Mouse (Mus musculus): ENCODE measurements around the gene Rhoq. TPM values are rescaled to one million over a fixed set of nuclear protein-coding genes. Genes with fewer than 3 reads are reported as not detected.

Rhoq gene
- polyA plus RNA-seq, 1 experiment from 2014 or later = 13.0 TPM

DNA sequence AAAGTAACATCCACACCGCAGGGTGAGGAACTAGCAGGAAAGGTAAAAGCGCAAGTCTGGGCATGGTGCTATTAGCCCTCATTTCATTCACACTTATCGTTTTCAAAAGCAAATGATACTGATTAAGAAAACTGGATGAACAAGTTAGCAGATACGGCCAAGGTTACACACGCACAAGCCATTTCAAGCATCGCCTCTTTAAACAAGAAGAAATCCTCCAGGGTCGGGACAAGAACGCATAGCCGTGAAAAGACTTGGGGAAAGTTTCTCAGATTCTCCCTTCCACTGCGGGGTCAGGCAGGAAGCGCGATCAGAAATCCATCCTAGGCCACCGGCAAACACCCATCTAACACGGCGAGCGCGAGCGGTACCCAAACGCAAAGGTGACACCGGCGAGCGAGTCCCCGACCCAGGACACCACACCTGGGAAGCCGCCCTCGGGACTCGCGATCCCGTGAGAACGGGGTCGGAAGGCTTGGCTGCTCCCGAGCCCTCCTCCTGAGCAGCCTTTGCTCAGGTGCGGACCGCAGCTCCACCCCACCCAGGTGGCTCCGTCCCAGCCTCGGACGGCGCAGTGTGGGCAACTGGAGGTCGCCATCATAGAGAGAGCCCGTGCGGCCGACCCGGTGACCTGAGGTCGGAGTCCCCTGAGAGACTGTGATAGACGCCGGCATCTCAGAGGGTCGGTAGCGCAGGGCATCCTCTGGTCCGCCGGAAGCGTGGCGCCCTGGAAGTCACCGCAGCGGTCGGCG is 61.8 kb downstream of the Rhoq start:
- H3K4me2 ChIP-seq (ENCODE audit: low read length) = peak overlapping the region; percentile 96
- H3K9ac ChIP-seq (ENCODE audit: low read depth, low read length) = peak overlapping the region; percentile 68
- ATAC-seq (replicated peaks; ENCODE audit: low FRiP score, low read depth) (peak; percentile 82), DNase-seq (ENCODE audit: low spot score) (peak; percentile 13)
- no peaks in the 10 kb centered on the region for H3K27me3 ChIP-seq (ENCODE audit: insufficient read depth, low read length)
- H3K36me3 ChIP-seq (ENCODE audit: insufficient read depth, low read length) = no peaks in the 10 kb centered on the region
- peak overlapping the region; percentile 91 for H3K4me3 ChIP-seq (replicated peaks; ENCODE audit: low read depth, low read length)
- no peak overlapping the region for H3K27ac ChIP-seq
- no peak for TF ChIP-seq CTCF (IDR thresholded peaks at IDR 0.05; ENCODE audit: low read depth)
- H3K9me3 ChIP-seq (replicated peaks; ENCODE audit: low read length) = no peaks in the 10 kb centered on the region
- WGBS = 1% methylated on average over 54 of the region's 55 CpGs
- H3K4me1 ChIP-seq (replicated peaks; ENCODE audit: insufficient read depth, low read length) = no peaks in the 10 kb centered on the region

DNA sequence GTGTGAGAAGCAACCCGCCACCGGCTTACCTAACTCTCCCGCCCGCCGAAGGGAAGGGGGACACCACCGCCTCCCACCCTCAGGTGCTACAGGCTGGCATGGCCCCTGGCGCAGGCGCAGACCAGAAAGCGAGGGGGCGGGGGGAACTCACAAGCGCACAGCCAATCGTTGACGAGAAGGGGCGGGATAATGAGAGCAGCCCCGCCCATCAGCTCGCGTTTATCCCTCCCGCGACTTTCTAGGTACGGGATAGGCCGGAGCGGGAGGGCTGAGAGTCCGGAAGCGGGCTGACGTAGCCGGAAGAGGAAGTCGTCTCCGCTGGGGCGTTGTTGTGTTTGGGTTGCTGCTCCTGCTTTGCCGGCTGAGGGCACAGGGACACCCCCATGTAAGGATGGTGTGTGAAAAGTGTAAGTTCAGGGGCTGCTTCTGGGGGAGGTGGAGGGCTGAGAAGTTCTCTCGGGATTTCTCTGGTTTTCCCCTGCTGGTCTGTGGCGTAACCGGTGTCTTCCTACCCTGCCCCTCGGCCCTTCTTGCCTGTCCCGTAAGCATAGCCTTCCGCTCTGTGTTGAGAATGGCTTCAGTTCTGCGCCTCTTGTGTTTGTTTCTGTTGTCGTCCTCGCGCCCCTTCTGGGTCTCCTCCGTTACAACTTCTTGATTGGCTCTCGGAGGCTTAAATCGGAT is 62.5 kb downstream of the Rhoq start, which contains the start of the genes Pigf and Cript:
Gene Pigf (minus strand): TSS at position 138 of the 681 bp plus-strand sequence.
Gene Cript (plus strand): TSS at position 282 of the 681 bp plus-strand sequence.
- H3K4me2 ChIP-seq (ENCODE audit: low read length) = peak within 1 kb of the TSS; percentile 96
- no peaks in the 10 kb centered on the region for H3K27me3 ChIP-seq (ENCODE audit: insufficient read depth, low read length)
- H3K4me1 ChIP-seq (replicated peaks; ENCODE audit: insufficient read depth, low read length) = no peaks in the 10 kb centered on the region
- TF ChIP-seq CTCF (IDR thresholded peaks at IDR 0.05; ENCODE audit: low read depth) = peak; percentile 21; the same call in 1 of the 2 replicates
- peak within 1 kb of the TSS; percentile 68 for H3K9ac ChIP-seq (ENCODE audit: low read depth, low read length)
- WGBS = under 1% methylated on average over 42 of the region's 43 CpGs
- H3K4me3 ChIP-seq (replicated peaks; ENCODE audit: low read depth, low read length) = peak within 1 kb of the TSS; percentile 91
- ATAC-seq (replicated peaks; ENCODE audit: low FRiP score, low read depth) (peak; percentile 99), DNase-seq (ENCODE audit: low spot score) (peak; percentile 99)
- no peaks in the 10 kb centered on the region for H3K9me3 ChIP-seq (replicated peaks; ENCODE audit: low read length)
- H3K36me3 ChIP-seq (ENCODE audit: insufficient read depth, low read length) = no peaks in the 10 kb centered on the region
- no peak within 1 kb of the TSS for H3K27ac ChIP-seq

DNA sequence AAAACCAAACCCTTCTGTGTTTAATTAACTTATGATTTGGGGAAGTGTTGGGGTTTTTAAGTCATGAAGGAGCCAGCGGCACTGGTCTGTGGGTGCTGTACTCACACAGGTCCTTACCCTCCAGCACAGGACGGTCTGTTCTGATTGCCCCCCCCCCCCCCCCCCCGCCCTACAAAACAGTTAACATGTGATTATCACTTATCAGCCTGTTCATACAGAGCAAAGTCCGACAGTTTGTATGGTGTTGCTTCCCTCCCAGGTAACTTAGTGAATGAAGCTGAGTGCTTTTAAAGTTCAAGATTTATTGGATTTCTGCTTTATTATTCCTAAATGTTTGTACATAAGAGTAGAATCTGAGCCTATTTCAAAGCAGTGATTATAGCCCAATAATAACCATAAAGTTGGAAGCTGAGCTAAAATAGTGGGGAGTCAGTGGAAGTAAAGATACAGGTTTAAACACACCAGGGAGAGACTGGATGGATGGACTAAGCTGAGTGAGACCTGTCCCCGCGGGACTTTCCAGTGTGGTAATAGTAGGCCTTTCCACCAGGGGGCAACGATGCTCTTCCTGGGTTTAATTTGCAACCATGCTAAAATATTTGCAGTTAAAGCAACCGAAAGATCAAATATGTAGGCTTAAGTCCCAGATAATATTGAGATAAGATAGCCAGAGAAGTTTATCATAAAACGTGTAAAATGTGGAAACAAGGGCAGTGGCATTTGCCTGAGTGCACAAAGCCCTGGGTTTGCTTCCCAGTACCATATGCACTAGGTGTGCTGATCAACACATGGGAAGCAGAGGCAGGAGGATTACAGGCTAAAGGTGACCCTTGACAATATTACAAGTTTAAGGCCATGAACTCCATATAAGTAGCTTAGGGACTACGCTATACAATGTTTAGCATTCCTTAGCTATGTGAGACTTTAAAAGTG is 73.5 kb downstream of the Rhoq start:
- 55% methylated on average over 9 of the region's 10 CpGs for WGBS
- ATAC-seq (replicated peaks; ENCODE audit: low FRiP score, low read depth) (no peak), DNase-seq (ENCODE audit: low spot score) (peak; percentile 74)

DNA sequence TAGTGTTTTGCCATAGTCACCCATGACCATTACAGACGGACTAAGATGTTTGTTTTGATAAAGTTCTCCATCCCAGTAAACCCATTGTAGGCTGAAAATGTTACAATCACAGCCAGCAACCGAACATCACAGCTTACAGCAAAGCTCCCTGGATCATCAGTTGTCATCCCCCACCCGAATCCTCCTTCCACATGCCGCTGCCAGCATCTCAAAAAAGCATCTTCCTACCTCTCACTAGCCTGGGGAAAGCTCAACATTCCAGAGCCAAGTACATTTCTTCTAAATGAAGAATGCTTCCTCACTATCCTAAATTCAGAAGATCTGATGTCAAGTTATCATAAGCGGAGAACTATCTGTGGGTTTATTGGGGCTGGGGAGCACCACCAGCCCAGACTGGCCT is 75.6 kb downstream of the Rhoq start:
- H3K36me3 ChIP-seq (ENCODE audit: insufficient read depth, low read length) = peaks cover 10% of the 10 kb centered on the region
- no peak for ATAC-seq (replicated peaks; ENCODE audit: low FRiP score, low read depth)
- no peak for DNase-seq (ENCODE audit: low spot score)
- H3K9ac ChIP-seq (ENCODE audit: low read depth, low read length) = no peak overlapping the region
- TF ChIP-seq CTCF (IDR thresholded peaks at IDR 0.05; ENCODE audit: low read depth) = no peak
- H3K4me2 ChIP-seq (ENCODE audit: low read length) = no peak overlapping the region
- no peaks in the 10 kb centered on the region for H3K4me1 ChIP-seq (replicated peaks; ENCODE audit: insufficient read depth, low read length)
- H3K9me3 ChIP-seq (replicated peaks; ENCODE audit: low read length) = no peaks in the 10 kb centered on the region
- no peaks in the 10 kb centered on the region for H3K27me3 ChIP-seq (ENCODE audit: insufficient read depth, low read length)
- WGBS = 85% methylated on average over 5 of the region's 5 CpGs
- H3K4me3 ChIP-seq (replicated peaks; ENCODE audit: low read depth, low read length) = no peak overlapping the region
- H3K27ac ChIP-seq = no peak overlapping the region

More for the DNA sequence above, 73.5 kb downstream of the Rhoq start:
- Histone ChIP-seq H3K4me3 (replicated peaks; ENCODE audit: low read depth, low read length) (no peak overlapping the region), H3K4me2 (ENCODE audit: low read length) (no peak overlapping the region), H3K36me3 (ENCODE audit: insufficient read depth, low read length) (peaks cover 17% of the 10 kb centered on the region), H3K27me3 (ENCODE audit: insufficient read depth, low read length) (no peaks in the 10 kb centered on the region), H3K27ac (no peak overlapping the region), H3K9ac (ENCODE audit: low read depth, low read length) (no peak overlapping the region), H3K4me1 (replicated peaks; ENCODE audit: insufficient read depth, low read length) (no peaks in the 10 kb centered on the region), H3K9me3 (replicated peaks; ENCODE audit: low read length) (no peaks in the 10 kb centered on the region)
- TF ChIP-seq CTCF (IDR thresholded peaks at IDR 0.05; ENCODE audit: low read depth) = peak; percentile 88

DNA sequence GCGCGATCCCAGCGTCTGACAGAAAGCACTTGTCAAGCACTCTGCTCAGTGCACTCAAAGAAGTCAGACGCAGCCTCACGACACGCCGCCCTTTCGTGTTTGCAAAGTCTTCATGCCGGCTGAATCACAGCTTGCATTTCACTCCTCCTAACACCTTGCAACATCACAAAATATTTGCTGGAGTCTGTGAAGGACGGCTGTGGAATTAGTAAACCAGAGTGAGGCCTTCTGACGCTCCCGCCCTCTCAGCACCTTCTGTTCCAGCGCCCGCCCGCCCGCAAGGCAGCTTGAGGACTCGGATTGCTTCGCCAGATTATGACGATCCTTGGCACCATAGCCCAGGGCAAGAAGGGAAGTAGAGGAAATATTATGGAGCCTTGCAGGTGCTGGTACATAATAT is 78.9 kb downstream of the Rhoq start:
- H3K9me3 ChIP-seq (replicated peaks; ENCODE audit: low read length) = no peaks in the 10 kb centered on the region
- WGBS = 65% methylated on average over 19 of the region's 19 CpGs
- no peak overlapping the region for H3K4me2 ChIP-seq (ENCODE audit: low read length)
- TF ChIP-seq CTCF (IDR thresholded peaks at IDR 0.05; ENCODE audit: low read depth) = no peak
- no peak for ATAC-seq (replicated peaks; ENCODE audit: low FRiP score, low read depth)
- H3K36me3 ChIP-seq (ENCODE audit: insufficient read depth, low read length) = peaks cover 7% of the 10 kb centered on the region
- no peaks in the 10 kb centered on the region for H3K4me1 ChIP-seq (replicated peaks; ENCODE audit: insufficient read depth, low read length)
- no peak overlapping the region for H3K9ac ChIP-seq (ENCODE audit: low read depth, low read length)
- H3K4me3 ChIP-seq (replicated peaks; ENCODE audit: low read depth, low read length) = no peak overlapping the region
- no peaks in the 10 kb centered on the region for H3K27me3 ChIP-seq (ENCODE audit: insufficient read depth, low read length)
- no peak overlapping the region for H3K27ac ChIP-seq
- DNase-seq (ENCODE audit: low spot score) = no peak

DNA sequence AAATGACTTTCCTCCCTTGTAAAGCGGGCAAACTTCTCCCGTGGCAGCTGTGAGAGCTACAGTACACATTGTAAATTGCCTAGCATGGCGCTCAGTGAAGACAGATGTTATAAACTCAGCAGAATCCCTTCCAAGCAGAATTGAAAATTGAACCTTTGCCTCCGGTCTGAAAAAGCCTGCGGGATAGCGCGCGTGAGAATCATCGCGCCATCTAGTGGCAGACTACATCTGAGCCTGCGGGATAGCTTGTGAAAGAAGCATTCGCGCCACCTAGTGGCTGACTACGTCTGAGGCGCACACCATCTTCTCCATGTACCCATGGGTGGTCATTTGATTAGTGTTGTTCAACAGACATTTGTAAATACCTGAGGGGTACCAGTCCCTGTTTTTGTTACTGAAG is 81.5 kb downstream of the Rhoq start:
- H3K27ac ChIP-seq = no peak overlapping the region
- no peaks in the 10 kb centered on the region for H3K36me3 ChIP-seq (ENCODE audit: insufficient read depth, low read length)
- 1% methylated on average over 15 of the region's 15 CpGs for WGBS
- H3K27me3 ChIP-seq (ENCODE audit: insufficient read depth, low read length) = no peaks in the 10 kb centered on the region
- DNase-seq (ENCODE audit: low spot score) (peak; percentile 97), ATAC-seq (replicated peaks; ENCODE audit: low FRiP score, low read depth) (peak; percentile 65)
- H3K4me1 ChIP-seq (replicated peaks; ENCODE audit: insufficient read depth, low read length) = no peaks in the 10 kb centered on the region
- H3K4me2 ChIP-seq (ENCODE audit: low read length) = no peak overlapping the region
- no peak overlapping the region for H3K9ac ChIP-seq (ENCODE audit: low read depth, low read length)
- peak; percentile 100 for TF ChIP-seq CTCF (IDR thresholded peaks at IDR 0.05; ENCODE audit: low read depth)
- no peak overlapping the region for H3K4me3 ChIP-seq (replicated peaks; ENCODE audit: low read depth, low read length)
- no peaks in the 10 kb centered on the region for H3K9me3 ChIP-seq (replicated peaks; ENCODE audit: low read length)
